Comparison of ENCODE assay signal across 11 mouse cellular contexts in the genomic region with DNA sequence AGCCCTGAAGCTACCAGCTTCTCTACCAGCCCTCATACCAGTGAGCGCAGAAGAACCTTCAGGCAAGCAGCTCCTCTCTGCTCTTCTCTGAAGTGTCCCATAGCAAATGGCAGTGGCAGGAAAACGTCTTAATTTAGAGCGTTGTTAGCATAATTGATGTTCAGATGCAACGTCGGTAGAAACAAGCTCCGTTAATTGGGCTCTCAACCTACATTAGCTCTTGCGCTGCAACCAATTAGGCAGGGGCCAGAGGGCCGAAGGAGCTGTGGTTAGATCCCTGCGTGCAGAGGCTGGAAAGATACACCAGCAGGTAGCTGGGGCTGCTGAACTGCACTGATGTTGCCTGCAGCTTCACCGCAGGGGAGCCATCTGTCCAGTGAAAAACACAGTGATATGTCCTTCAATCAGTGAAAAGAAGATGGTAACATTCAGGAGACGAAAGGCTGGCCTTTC.
DNase-seq lines count a peak whose midpoint lies in the region; ATAC-seq and TF ChIP-seq lines count a peak whose summit lies in the region.
"Had no signal": no experiment of that assay in that cellular context is flagged by ENCODE, and none has a peak within 500 bp of the region (broad histone marks: within the 10 kb centered on the region; RNA-seq: fewer than 3 reads in every experiment).

No protein-coding gene starts in this region.

- no peak overlapping the region for H3K4me3 ChIP-seq in hindbrain, embryonic 10.5 days
- no peak overlapping the region for H3K4me3 ChIP-seq in hindbrain, embryonic 11.5 days (ENCODE audit: low read depth, low read length)
- H3K4me3 ChIP-seq in forebrain, embryonic 11.5 days (ENCODE audit: low read depth, low read length), result no peak overlapping the region
- no peak overlapping the region for H3K4me3 ChIP-seq in limb, embryonic 14.5 days (replicated peaks; ENCODE audit: low read length)
- no peak overlapping the region for H3K4me3 ChIP-seq in thymus, adult 2 months (ENCODE audit: control insufficient read depth, insufficient read depth, low read length)
- H3K4me3 ChIP-seq: stomach, embryonic 15.5 days had no signal

- no peak for DNase-seq in hindbrain, embryonic 10.5 days (ENCODE audit: low spot score)
- DNase-seq in hindbrain, embryonic 11.5 days (ENCODE audit: low spot score), result no peak
- DNase-seq in forebrain, embryonic 11.5 days (ENCODE audit: low spot score), result peak; percentile 79
- no peak for DNase-seq in limb, embryonic 14.5 days (ENCODE audit: low spot score)
- no peak for DNase-seq in thymus, adult 2 months
- DNase-seq in layer of hippocampus, postnatal 36 days, result no peak
- DNase-seq in heart, postnatal 4 days, result no peak
- DNase-seq in frontal cortex, postnatal 14 days (ENCODE audit: low spot score in 2 of 2), result no peak
- DNase-seq: gastrocnemius, postnatal 36 days; lung, postnatal 36 days had no signal

- H3K4me2 ChIP-seq in hindbrain, embryonic 11.5 days (replicated peaks; ENCODE audit: low read depth, low read length), result no peak overlapping the region
- no peak overlapping the region; the same call in 1 of the 2 replicates for H3K4me2 ChIP-seq in forebrain, embryonic 11.5 days (ENCODE audit: low read depth, low read length, severe bottlenecking)
- H3K4me2 ChIP-seq in limb, embryonic 14.5 days (replicated peaks; ENCODE audit: low read depth, low read length, severe bottlenecking), result peak overlapping the region; percentile 14; the same call in 1 of the 2 replicates
- H3K4me2 ChIP-seq: stomach, embryonic 15.5 days had no signal

- no peak overlapping the region for H3K9ac ChIP-seq in hindbrain, embryonic 11.5 days (ENCODE audit: low read depth, low read length)
- H3K9ac ChIP-seq in forebrain, embryonic 11.5 days (ENCODE audit: low read length), result no peak overlapping the region
- H3K9ac ChIP-seq in limb, embryonic 14.5 days (ENCODE audit: low read depth, low read length, severe bottlenecking), result no peak overlapping the region
- H3K9ac ChIP-seq: stomach, embryonic 15.5 days had no signal

- WGBS in hindbrain, embryonic 10.5 days, result 34% methylated on average over 11 of the region's 11 CpGs
- 35% methylated on average over 11 of the region's 11 CpGs for WGBS in hindbrain, embryonic 11.5 days
- WGBS in forebrain, embryonic 11.5 days, result 6% methylated on average over 11 of the region's 11 CpGs
- 22% methylated on average over 11 of the region's 11 CpGs for WGBS in limb, embryonic 14.5 days
- WGBS in thymus, adult 2 months, result 83% methylated on average over 11 of the region's 11 CpGs

- no peak for TF ChIP-seq POLR2A in limb, embryonic 14.5 days (IDR thresholded peaks at IDR 0.05; ENCODE audit: borderline replicate concordance, extremely low read depth, insufficient read depth, insufficient read length)
- TF ChIP-seq POLR2A in thymus, adult 2 months (IDR thresholded peaks at IDR 0.05; ENCODE audit: control insufficient read depth, extremely low read depth, insufficient read depth, low read length, poor library complexity), result no peak

- H3K36me3 ChIP-seq in hindbrain, embryonic 10.5 days, result no peaks in the 10 kb centered on the region
- no peaks in the 10 kb centered on the region for H3K36me3 ChIP-seq in hindbrain, embryonic 11.5 days (ENCODE audit: control insufficient read depth, insufficient read depth, low read length)
- no peaks in the 10 kb centered on the region for H3K36me3 ChIP-seq in forebrain, embryonic 11.5 days (ENCODE audit: control insufficient read depth, insufficient read depth, low read length)
- H3K36me3 ChIP-seq in limb, embryonic 14.5 days (ENCODE audit: control insufficient read depth, insufficient read depth, low read length), result no peaks in the 10 kb centered on the region
- no peaks in the 10 kb centered on the region for H3K36me3 ChIP-seq in thymus, adult 2 months (ENCODE audit: control insufficient read depth, insufficient read depth, low read length)
- H3K36me3 ChIP-seq: stomach, embryonic 15.5 days had no signal

- ATAC-seq in hindbrain, embryonic 11.5 days (ENCODE audit: low FRiP score), result no peak
- ATAC-seq in forebrain, embryonic 11.5 days (replicated peaks; ENCODE audit: low FRiP score), result peak; percentile 87
- no peak for ATAC-seq in limb, embryonic 14.5 days (ENCODE audit: low FRiP score, low read depth)

- no peaks in the 10 kb centered on the region for H3K27me3 ChIP-seq in hindbrain, embryonic 10.5 days (ENCODE audit: insufficient read depth, poor library complexity, severe bottlenecking)
- no peaks in the 10 kb centered on the region for H3K27me3 ChIP-seq in hindbrain, embryonic 11.5 days (ENCODE audit: control insufficient read depth, insufficient read depth, low read length)
- H3K27me3 ChIP-seq in forebrain, embryonic 11.5 days (ENCODE audit: control insufficient read depth, insufficient read depth, low read length), result no peaks in the 10 kb centered on the region
- no peaks in the 10 kb centered on the region for H3K27me3 ChIP-seq in limb, embryonic 14.5 days (ENCODE audit: control insufficient read depth, insufficient read depth, low read length)
- H3K27me3 ChIP-seq in thymus, adult 2 months (ENCODE audit: control insufficient read depth, insufficient read depth, low read length), result no peaks in the 10 kb centered on the region
- H3K27me3 ChIP-seq: stomach, embryonic 15.5 days had no signal

- no peak for TF ChIP-seq CTCF in thymus, adult 2 months (IDR thresholded peaks at IDR 0.05; ENCODE audit: borderline replicate concordance, control insufficient read depth, extremely low read depth, insufficient read depth, low read length, poor library complexity)

- H3K9me3 ChIP-seq in hindbrain, embryonic 10.5 days, result no peaks in the 10 kb centered on the region
- H3K9me3 ChIP-seq in hindbrain, embryonic 11.5 days (ENCODE audit: control insufficient read depth, low read length), result no peaks in the 10 kb centered on the region
- H3K9me3 ChIP-seq in forebrain, embryonic 11.5 days (ENCODE audit: control insufficient read depth, low read length), result no peaks in the 10 kb centered on the region
- H3K9me3 ChIP-seq in limb, embryonic 14.5 days (ENCODE audit: control insufficient read depth, low read length), result no peaks in the 10 kb centered on the region
- H3K9me3 ChIP-seq: stomach, embryonic 15.5 days had no signal

- H3K4me1 ChIP-seq in hindbrain, embryonic 10.5 days (replicated peaks), result peaks cover 39% of the 10 kb centered on the region
- peaks cover 2% of the 10 kb centered on the region; the same call in 1 of the 2 replicates for H3K4me1 ChIP-seq in hindbrain, embryonic 11.5 days (replicated peaks; ENCODE audit: control insufficient read depth, insufficient read depth, low read length)
- H3K4me1 ChIP-seq in forebrain, embryonic 11.5 days (replicated peaks; ENCODE audit: control insufficient read depth, insufficient read depth, low read length), result peaks cover 23% of the 10 kb centered on the region
- H3K4me1 ChIP-seq in limb, embryonic 14.5 days (ENCODE audit: control insufficient read depth, insufficient read depth, low read length), result peaks cover 51% of the 10 kb centered on the region
- no peaks in the 10 kb centered on the region for H3K4me1 ChIP-seq in thymus, adult 2 months (replicated peaks; ENCODE audit: control insufficient read depth, insufficient read depth, low read length)
- H3K4me1 ChIP-seq: stomach, embryonic 15.5 days had no signal

- peak overlapping the region; percentile 66 for H3K27ac ChIP-seq in hindbrain, embryonic 10.5 days
- H3K27ac ChIP-seq in hindbrain, embryonic 11.5 days (ENCODE audit: low read depth, low read length), result no peak overlapping the region
- H3K27ac ChIP-seq in forebrain, embryonic 11.5 days (ENCODE audit: low read depth, low read length), result peak overlapping the region; percentile 77
- peak overlapping the region; percentile 62 for H3K27ac ChIP-seq in limb, embryonic 14.5 days (replicated peaks; ENCODE audit: low read depth, low read length)
- no peak overlapping the region for H3K27ac ChIP-seq in thymus, adult 2 months (ENCODE audit: control insufficient read depth, insufficient read depth, low read length)
- H3K27ac ChIP-seq: stomach, embryonic 15.5 days had no signal

Comparison
In these comparisons a context has a peak if more than half of its experiments do, and no peak if none do; other contexts are left out.
1. H3K27ac ChIP-seq: peak in hindbrain, embryonic 10.5 days (single experiment), forebrain, embryonic 11.5 days (single experiment) and limb, embryonic 14.5 days (single experiment); none in hindbrain, embryonic 11.5 days (single experiment) and thymus, adult 2 months (single experiment).